Comparison of ENCODE assay signal across 19 mouse cellular contexts in genomic region chr12:99260171-99260570, GRCm38 (mm10).
DNase-seq lines count a peak whose midpoint lies in the region; ATAC-seq and TF ChIP-seq lines count a peak whose summit lies in the region.
"Had no signal": no experiment of that assay in that cellular context is flagged by ENCODE, and none has a peak within 500 bp of the region (broad histone marks: within the 10 kb centered on the region; RNA-seq: fewer than 3 reads in every experiment).

No protein-coding gene starts in this region.

- no peak for TF ChIP-seq CTCF in lung, embryonic 14.5 days (IDR thresholded peaks at IDR 0.05; ENCODE audit: low read depth)

- H3K27ac ChIP-seq in forebrain, embryonic 10.5 days: 0 out of 2 replicates have a peak overlapping the region, but pooled peaks have one; percentile 16
- H3K27ac ChIP-seq in forebrain, embryonic 11.5 days (ENCODE audit: low read depth, low read length): no peak overlapping the region
- no peak overlapping the region for H3K27ac ChIP-seq in lung, embryonic 14.5 days (ENCODE audit: low read depth)
- H3K27ac ChIP-seq in midbrain, embryonic 15.5 days: no peak overlapping the region
- H3K27ac ChIP-seq: hindbrain, embryonic 13.5 days; liver, embryonic 15.5 days; midbrain, embryonic 10.5 days; stomach, embryonic 15.5 days had no signal

- H3K9me3 ChIP-seq in forebrain, embryonic 10.5 days: no peaks in the 10 kb centered on the region
- no peaks in the 10 kb centered on the region for H3K9me3 ChIP-seq in forebrain, embryonic 11.5 days (ENCODE audit: control insufficient read depth, low read length)
- no peaks in the 10 kb centered on the region for H3K9me3 ChIP-seq in lung, embryonic 14.5 days (ENCODE audit: low read depth, low read length)
- H3K9me3 ChIP-seq in midbrain, embryonic 15.5 days: no peaks in the 10 kb centered on the region
- H3K9me3 ChIP-seq: hindbrain, embryonic 13.5 days; liver, embryonic 15.5 days; midbrain, embryonic 10.5 days; stomach, embryonic 15.5 days had no signal

- WGBS in forebrain, embryonic 10.5 days: 87% methylated on average over 10 of the region's 10 CpGs
- 83% methylated on average over 10 of the region's 10 CpGs for WGBS in forebrain, embryonic 11.5 days
- 44% methylated on average over 10 of the region's 10 CpGs for WGBS in lung, embryonic 14.5 days
- WGBS in midbrain, embryonic 15.5 days: 74% methylated on average over 10 of the region's 10 CpGs

- peaks cover 25% of the 10 kb centered on the region for H3K4me1 ChIP-seq in forebrain, embryonic 10.5 days
- H3K4me1 ChIP-seq in forebrain, embryonic 11.5 days (replicated peaks; ENCODE audit: control insufficient read depth, insufficient read depth, low read length): peaks cover 1% of the 10 kb centered on the region; the same call in 1 of the 2 replicates
- peaks cover 16% of the 10 kb centered on the region for H3K4me1 ChIP-seq in lung, embryonic 14.5 days (ENCODE audit: insufficient read depth)
- peaks cover 25% of the 10 kb centered on the region; the same call in 1 of the 2 replicates for H3K4me1 ChIP-seq in midbrain, embryonic 15.5 days

- no peaks in the 10 kb centered on the region for H3K27me3 ChIP-seq in forebrain, embryonic 10.5 days (ENCODE audit: poor library complexity, severe bottlenecking)
- H3K27me3 ChIP-seq in forebrain, embryonic 11.5 days (ENCODE audit: control insufficient read depth, insufficient read depth, low read length): no peaks in the 10 kb centered on the region
- H3K27me3 ChIP-seq in lung, embryonic 14.5 days (ENCODE audit: insufficient read depth, low read length): no peaks in the 10 kb centered on the region
- H3K27me3 ChIP-seq in midbrain, embryonic 15.5 days (replicated peaks): no peaks in the 10 kb centered on the region
- H3K27me3 ChIP-seq: hindbrain, embryonic 13.5 days; liver, embryonic 15.5 days; stomach, embryonic 15.5 days had no signal

- no peak for DNase-seq in forebrain, embryonic 10.5 days (ENCODE audit: extremely low spot score, low spot score)
- DNase-seq in forebrain, embryonic 11.5 days (ENCODE audit: low spot score): no peak
- DNase-seq in lung, embryonic 14.5 days: peak; percentile 58
- no peak for DNase-seq in lung, postnatal 4 days
- peak; percentile 17 for DNase-seq in ZHBTc4 (ENCODE audit: low read depth, low spot score)
- DNase-seq in kidney, postnatal 14 days: peak; percentile 29
- DNase-seq in right cerebral cortex, postnatal 10 days (ENCODE audit: low spot score in 2 of 2): no peak
- DNase-seq: adrenal gland, postnatal 36 days; cerebellum, postnatal 10 days; layer of hippocampus, postnatal 36 days; thymus, postnatal 4 days had no signal

- no peak for ATAC-seq in forebrain, embryonic 11.5 days (replicated peaks; ENCODE audit: low FRiP score)
- no peak for ATAC-seq in lung, embryonic 14.5 days (ENCODE audit: insufficient read depth)
- ATAC-seq in midbrain, embryonic 15.5 days (replicated peaks): no peak
- ATAC-seq: forebrain, embryonic 14.5 days; intestine, postnatal 0 days had no signal

- H3K4me3 ChIP-seq in forebrain, embryonic 10.5 days: no peak overlapping the region
- no peak overlapping the region for H3K4me3 ChIP-seq in forebrain, embryonic 11.5 days (ENCODE audit: low read depth, low read length)
- no peak overlapping the region for H3K4me3 ChIP-seq in lung, embryonic 14.5 days (ENCODE audit: low read depth, low read length)
- no peak overlapping the region for H3K4me3 ChIP-seq in midbrain, embryonic 15.5 days
- H3K4me3 ChIP-seq: hindbrain, embryonic 13.5 days; liver, embryonic 15.5 days; midbrain, embryonic 10.5 days; myocyte; stomach, embryonic 15.5 days had no signal

- H3K36me3 ChIP-seq in forebrain, embryonic 10.5 days (replicated peaks): peaks cover 10% of the 10 kb centered on the region; the same call in 1 of the 2 replicates
- no peaks in the 10 kb centered on the region for H3K36me3 ChIP-seq in forebrain, embryonic 11.5 days (ENCODE audit: control insufficient read depth, insufficient read depth, low read length)
- no peaks in the 10 kb centered on the region for H3K36me3 ChIP-seq in lung, embryonic 14.5 days (ENCODE audit: insufficient read depth)
- H3K36me3 ChIP-seq in midbrain, embryonic 15.5 days (replicated peaks): no peaks in the 10 kb centered on the region
- H3K36me3 ChIP-seq: liver, embryonic 15.5 days; stomach, embryonic 15.5 days had no signal

- H3K4me2 ChIP-seq in forebrain, embryonic 11.5 days (ENCODE audit: low read depth, low read length, severe bottlenecking): no peak overlapping the region
- H3K4me2 ChIP-seq in lung, embryonic 14.5 days: no peak overlapping the region
- H3K4me2 ChIP-seq in midbrain, embryonic 15.5 days: no peak overlapping the region
- H3K4me2 ChIP-seq: hindbrain, embryonic 13.5 days; liver, embryonic 15.5 days; stomach, embryonic 15.5 days had no signal

- no peak overlapping the region for H3K9ac ChIP-seq in forebrain, embryonic 11.5 days (ENCODE audit: low read length)
- H3K9ac ChIP-seq in lung, embryonic 14.5 days: no peak overlapping the region
- no peak overlapping the region for H3K9ac ChIP-seq in midbrain, embryonic 15.5 days
- H3K9ac ChIP-seq: hindbrain, embryonic 13.5 days; liver, embryonic 15.5 days; stomach, embryonic 15.5 days had no signal

Comparison
In these comparisons a context has a peak if more than half of its experiments do, and no peak if none do; other contexts are left out.
1. DNase-seq: peak in lung, embryonic 14.5 days (single experiment), ZHBTc4 (single experiment) and kidney, postnatal 14 days (single experiment); none in forebrain, embryonic 10.5 days (single experiment), forebrain, embryonic 11.5 days (single experiment), lung, postnatal 4 days (0 of 2) and right cerebral cortex, postnatal 10 days (0 of 2).